Comparison of ENCODE assay signal across 10 mouse cellular contexts in the genomic region with DNA sequence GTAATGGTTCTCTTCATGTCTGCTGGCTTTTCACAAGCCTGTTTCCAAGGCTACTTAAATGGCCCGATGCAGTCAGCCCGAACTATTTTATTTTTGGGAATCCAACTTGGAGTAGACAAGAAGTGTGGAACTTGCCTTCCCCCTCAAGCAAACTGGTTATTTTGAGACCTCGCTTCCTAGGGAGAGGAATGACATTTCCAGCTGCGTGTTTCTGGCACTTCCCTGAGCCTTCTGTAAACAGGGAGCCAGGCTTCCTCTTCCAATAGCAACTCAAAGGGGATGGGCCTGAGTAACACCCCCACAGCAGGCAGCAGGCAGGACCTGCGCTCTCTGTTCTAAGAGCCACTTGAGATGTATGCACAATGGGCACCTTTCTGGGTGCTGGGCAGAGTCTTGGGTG. TPM values are rescaled to one million over a fixed set of nuclear protein-coding genes. Genes with fewer than 3 reads are reported as not detected.
DNase-seq lines count a peak whose midpoint lies in the region; ATAC-seq and TF ChIP-seq lines count a peak whose summit lies in the region.
"Had no signal": no experiment of that assay in that cellular context is flagged by ENCODE, and none has a peak within 500 bp of the region (broad histone marks: within the 10 kb centered on the region; RNA-seq: fewer than 3 reads in every experiment).

No protein-coding gene starts in this region.

- H3K4me3 ChIP-seq in forebrain, postnatal 0 days (ENCODE audit: low read depth, low read length), result no peak overlapping the region
- H3K4me3 ChIP-seq in forebrain, embryonic 11.5 days (ENCODE audit: low read depth, low read length), result no peak overlapping the region
- H3K4me3 ChIP-seq: hindbrain, embryonic 15.5 days; myocyte had no signal

- peak overlapping the region; percentile 37; the same call in 1 of the 2 replicates for H3K27ac ChIP-seq in forebrain, postnatal 0 days (ENCODE audit: low read depth, low read length)
- H3K27ac ChIP-seq in forebrain, embryonic 11.5 days (ENCODE audit: low read depth, low read length), result no peak overlapping the region
- H3K27ac ChIP-seq: hindbrain, embryonic 15.5 days had no signal

- no peak for TF ChIP-seq CTCF in forebrain, postnatal 0 days (IDR thresholded peaks at IDR 0.05; ENCODE audit: low read depth)

- peak; percentile 78 for ATAC-seq in forebrain, postnatal 0 days
- ATAC-seq in forebrain, embryonic 11.5 days (replicated peaks; ENCODE audit: low FRiP score), result no peak
- no peak for ATAC-seq in inflammation-experienced regulatory T-cells, adult 6 months

- peaks cover 14% of the 10 kb centered on the region for H3K36me3 ChIP-seq in forebrain, postnatal 0 days (ENCODE audit: insufficient read depth)
- H3K36me3 ChIP-seq in forebrain, embryonic 11.5 days (ENCODE audit: control insufficient read depth, insufficient read depth, low read length), result no peaks in the 10 kb centered on the region; the same call in 1 of the 2 replicates
- H3K36me3 ChIP-seq: hindbrain, embryonic 15.5 days had no signal

- 34% methylated on average over 5 of the region's 5 CpGs for WGBS in forebrain, postnatal 0 days
- 51% methylated on average over 5 of the region's 5 CpGs for WGBS in forebrain, embryonic 11.5 days

- peak; percentile 48 for DNase-seq in forebrain, postnatal 0 days
- DNase-seq in forebrain, embryonic 11.5 days (ENCODE audit: low spot score), result no peak
- DNase-seq in frontal cortex, postnatal 14 days (ENCODE audit: low spot score in 2 of 2), result peak; percentile 45 to 66
- DNase-seq in layer of hippocampus, adult 8-10 months (ENCODE audit: low spot score in 2 of 2), result peak; percentile 17 to 44
- peak; percentile 65 for DNase-seq in lung, postnatal 36 days
- DNase-seq in cerebellum, postnatal 14 days, result no peak
- DNase-seq in yolk sac, embryonic 10.5 days (ENCODE audit: low spot score), result no peak

- H3K4me1 ChIP-seq in forebrain, postnatal 0 days (ENCODE audit: insufficient read depth), result peaks cover 3% of the 10 kb centered on the region; the same call in 1 of the 2 replicates
- H3K4me1 ChIP-seq in forebrain, embryonic 11.5 days (replicated peaks; ENCODE audit: control insufficient read depth, insufficient read depth, low read length), result no peaks in the 10 kb centered on the region; the same call in 1 of the 2 replicates

- H3K9me3 ChIP-seq in forebrain, postnatal 0 days (ENCODE audit: low read length), result no peaks in the 10 kb centered on the region
- no peaks in the 10 kb centered on the region for H3K9me3 ChIP-seq in forebrain, embryonic 11.5 days (ENCODE audit: control insufficient read depth, low read length)
- H3K9me3 ChIP-seq: hindbrain, embryonic 15.5 days had no signal

- H3K4me2 ChIP-seq in forebrain, postnatal 0 days (ENCODE audit: low read depth), result no peak overlapping the region
- no peak overlapping the region for H3K4me2 ChIP-seq in forebrain, embryonic 11.5 days (ENCODE audit: low read depth, low read length, severe bottlenecking)
- H3K4me2 ChIP-seq: hindbrain, embryonic 15.5 days had no signal

- H3K9ac ChIP-seq in forebrain, postnatal 0 days, result no peak overlapping the region
- no peak overlapping the region for H3K9ac ChIP-seq in forebrain, embryonic 11.5 days (ENCODE audit: low read length)
- H3K9ac ChIP-seq: hindbrain, embryonic 15.5 days had no signal

- H3K27me3 ChIP-seq in forebrain, postnatal 0 days (ENCODE audit: insufficient read depth, low read length), result no peaks in the 10 kb centered on the region
- no peaks in the 10 kb centered on the region for H3K27me3 ChIP-seq in forebrain, embryonic 11.5 days (ENCODE audit: control insufficient read depth, insufficient read depth, low read length)
- H3K27me3 ChIP-seq: hindbrain, embryonic 15.5 days had no signal

RNA-seq across cellular contexts. Expression of a gene that starts 15.3 kb away (rescaled TPM):
- total RNA-seq in forebrain, postnatal 0 days (2014; rRNA removed), result 11.6 and 12.7 TPM in 2 replicates
- polyA plus RNA-seq in forebrain, postnatal 0 days (2015; fragmentation: Nextera tagmentation; extraction: Ambion mirVana), result 9.1 and 14.0 TPM in 2 replicates
- polyA plus RNA-seq in forebrain, embryonic 11.5 days (2014; fragmentation: Nextera tagmentation; extraction: Ambion mirVana), result 12.1 and 15.3 TPM in 2 replicates
- total RNA-seq in layer of hippocampus, adult 8-10 months (2022), result 1 to 10 TPM; 7.1 to 9.2 (median 7.9) TPM
- 10 to 100 TPM in 2 of 3 experiments, 1 to 10 TPM in 1; 7.9 to 25.3 (median 24.8) TPM for polyA plus RNA-seq in inflammation-experienced regulatory T-cells, adult 6 months (2017; shearing (Covaris generic))

RNA-seq across cellular contexts. Expression of a gene that starts 43.2 kb away (rescaled TPM):
- total RNA-seq in forebrain, postnatal 0 days (2014; rRNA removed), result 5.0 and 10.0 TPM in 2 replicates
- polyA plus RNA-seq in forebrain, postnatal 0 days (2015; fragmentation: Nextera tagmentation; extraction: Ambion mirVana), result 7.7 and 8.0 TPM in 2 replicates
- polyA plus RNA-seq in forebrain, embryonic 11.5 days (2014; fragmentation: Nextera tagmentation; extraction: Ambion mirVana), result 0.41 TPM in 1 of 2 replicates, not detected in the other
- 1 to 10 TPM; 1.8 to 4.4 (median 2.4) TPM for total RNA-seq in layer of hippocampus, adult 8-10 months (2022)
- polyA plus RNA-seq in inflammation-experienced regulatory T-cells, adult 6 months (2017; shearing (Covaris generic)), result under 1 TPM in 1 of 3 experiments, not detected in 2; 0.62 TPM

Comparison
In these comparisons a context has a peak if more than half of its experiments do, and no peak if none do; other contexts are left out.
1. DNase-seq: peak in forebrain, postnatal 0 days (single experiment), frontal cortex, postnatal 14 days (2 of 2), layer of hippocampus, adult 8-10 months (2 of 2) and lung, postnatal 36 days (single experiment); none in forebrain, embryonic 11.5 days (single experiment), cerebellum, postnatal 14 days (0 of 2) and yolk sac, embryonic 10.5 days (single experiment).